Mouse (Mus musculus): Measurements from ENCODE around the gene Iffo1. TPM values are rescaled to one million over a fixed set of nuclear protein-coding genes. Genes with fewer than 3 reads are reported as not detected.

The Iffo1 gene
- polyA plus RNA-seq, 1 experiment, result 58.0 TPM

GRCm38 (mm10) chr6:125172474-125172873, 27.4 kb downstream of the Iffo1 start:
- TF ChIP-seq POLR2A (IDR thresholded peaks at IDR 0.05; ENCODE audit: low read depth, low read length) (no peak), CTCF (IDR thresholded peaks at IDR 0.05; ENCODE audit: extremely low read depth, insufficient read depth, insufficient read length, insufficient replicate concordance) (no peak)
- DNase-seq (ENCODE audit: low read depth in 1 of 2, low spot score in 2 of 2), result no peak
- no peaks in the 10 kb centered on the region for H3K4me1 ChIP-seq (ENCODE audit: control insufficient read depth, insufficient read depth, insufficient read length)
- H3K27ac ChIP-seq (ENCODE audit: insufficient read depth, low read length), result no peak overlapping the region
- H3K27me3 ChIP-seq (ENCODE audit: control insufficient read depth, insufficient read depth, low read length), result no peaks in the 10 kb centered on the region
- peaks cover 28% of the 10 kb centered on the region for H3K36me3 ChIP-seq (ENCODE audit: control insufficient read depth, insufficient read depth, low read length)
- 100% methylated on average over 2 of the region's 2 CpGs for WGBS
- H3K4me3 ChIP-seq (ENCODE audit: extremely low read depth, insufficient read depth, insufficient read length), result no peak overlapping the region

- Histone ChIP-seq H3K4me1 (ENCODE audit: control insufficient read depth, insufficient read depth, insufficient read length) (no peaks in the 10 kb centered on the region), H3K4me3 (ENCODE audit: extremely low read depth, insufficient read depth, insufficient read length) (no peak overlapping the region), H3K36me3 (ENCODE audit: control insufficient read depth, insufficient read depth, low read length) (peaks cover 32% of the 10 kb centered on the region), H3K27me3 (ENCODE audit: control insufficient read depth, insufficient read depth, low read length) (no peaks in the 10 kb centered on the region), H3K27ac (ENCODE audit: insufficient read depth, low read length) (no peak overlapping the region)
- 95% methylated on average over 7 of the region's 7 CpGs for WGBS
- DNase-seq (ENCODE audit: low read depth in 1 of 2, low spot score in 2 of 2), result no peak
- TF ChIP-seq POLR2A (IDR thresholded peaks at IDR 0.05; ENCODE audit: low read depth, low read length), result no peak
- no peak for TF ChIP-seq CTCF (IDR thresholded peaks at IDR 0.05; ENCODE audit: extremely low read depth, insufficient read depth, insufficient read length, insufficient replicate concordance)
These were observed 28.2 kb downstream of the Iffo1 start for GRCm38 (mm10) chr6:125173256-125173655.

- Histone ChIP-seq H3K4me3 (ENCODE audit: extremely low read depth, insufficient read depth, insufficient read length) (no peak overlapping the region), H3K27me3 (ENCODE audit: control insufficient read depth, insufficient read depth, low read length) (no peaks in the 10 kb centered on the region), H3K36me3 (ENCODE audit: control insufficient read depth, insufficient read depth, low read length) (peaks cover 38% of the 10 kb centered on the region), H3K4me1 (ENCODE audit: control insufficient read depth, insufficient read depth, insufficient read length) (no peaks in the 10 kb centered on the region), H3K27ac (ENCODE audit: insufficient read depth, low read length) (no peak overlapping the region)
- DNase-seq (ENCODE audit: low read depth in 1 of 2, low spot score in 2 of 2), result no peak
- no peak for TF ChIP-seq CTCF (IDR thresholded peaks at IDR 0.05; ENCODE audit: extremely low read depth, insufficient read depth, insufficient read length, insufficient replicate concordance)
- no peak for TF ChIP-seq POLR2A (IDR thresholded peaks at IDR 0.05; ENCODE audit: low read depth, low read length)
- 98% methylated on average over 5 of the region's 5 CpGs for WGBS
These were observed 30.4 kb downstream of the Iffo1 start for GRCm38 (mm10) chr6:125175469-125175868.

DNA sequence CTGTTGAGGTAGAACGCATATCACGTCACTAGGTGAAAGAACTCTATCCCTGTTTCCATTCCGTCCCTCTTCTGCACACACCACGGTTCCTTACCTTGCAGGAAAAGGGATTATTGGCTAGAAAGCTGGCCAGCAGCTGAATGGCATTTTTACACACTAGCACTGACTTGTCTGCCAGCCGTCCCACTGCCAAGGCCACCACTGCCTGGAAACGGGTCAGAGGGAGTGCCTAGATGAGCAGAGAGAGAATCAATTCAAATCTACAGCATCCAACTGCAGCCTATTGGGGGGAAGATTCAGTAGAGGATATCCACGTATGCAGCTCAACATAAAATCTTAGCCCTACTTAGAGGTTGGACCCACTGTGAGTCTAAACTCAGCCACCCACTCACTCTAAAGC, 34.6 kb downstream of the Iffo1 start:
- H3K27me3 ChIP-seq (ENCODE audit: control insufficient read depth, insufficient read depth, low read length), result no peaks in the 10 kb centered on the region
- no peak for DNase-seq (ENCODE audit: low read depth in 1 of 2, low spot score in 2 of 2)
- 97% methylated on average over 7 of the region's 7 CpGs for WGBS
- no peak overlapping the region for H3K27ac ChIP-seq (ENCODE audit: insufficient read depth, low read length)
- no peaks in the 10 kb centered on the region for H3K4me1 ChIP-seq (ENCODE audit: control insufficient read depth, insufficient read depth, insufficient read length)
- no peak overlapping the region for H3K4me3 ChIP-seq (ENCODE audit: extremely low read depth, insufficient read depth, insufficient read length)
- H3K36me3 ChIP-seq (ENCODE audit: control insufficient read depth, insufficient read depth, low read length), result peaks cover 40% of the 10 kb centered on the region
- TF ChIP-seq CTCF (IDR thresholded peaks at IDR 0.05; ENCODE audit: extremely low read depth, insufficient read depth, insufficient read length, insufficient replicate concordance), result no peak
- no peak for TF ChIP-seq POLR2A (IDR thresholded peaks at IDR 0.05; ENCODE audit: low read depth, low read length)

DNA sequence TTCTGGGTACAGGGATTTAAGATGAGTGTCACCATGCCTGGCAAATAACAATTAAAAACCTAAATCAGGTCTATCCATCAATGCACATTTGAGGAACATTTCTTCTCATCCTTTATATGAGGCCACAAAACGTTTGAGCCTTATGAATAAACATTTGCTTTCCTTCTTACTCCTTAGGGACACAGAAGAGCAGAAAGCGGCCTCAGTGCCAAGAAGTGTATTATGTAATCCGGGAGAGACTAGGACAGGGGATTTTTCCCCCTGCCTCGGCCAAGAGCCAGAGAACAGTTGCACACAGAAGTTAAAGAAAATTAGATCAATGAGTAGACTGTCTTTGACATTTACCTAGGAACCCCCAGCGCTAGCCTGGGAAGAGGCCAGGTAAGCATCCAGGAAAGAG, 37.1 kb downstream of the Iffo1 start:
- DNase-seq (ENCODE audit: low read depth in 1 of 2, low spot score in 2 of 2), result no peak
- TF ChIP-seq POLR2A (IDR thresholded peaks at IDR 0.05; ENCODE audit: low read depth, low read length) (no peak), CTCF (IDR thresholded peaks at IDR 0.05; ENCODE audit: extremely low read depth, insufficient read depth, insufficient read length, insufficient replicate concordance) (no peak)
- WGBS, result 87% methylated on average over 5 of the region's 5 CpGs
- Histone ChIP-seq H3K4me1 (ENCODE audit: control insufficient read depth, insufficient read depth, insufficient read length) (no peaks in the 10 kb centered on the region), H3K27ac (ENCODE audit: insufficient read depth, low read length) (no peak overlapping the region), H3K4me3 (ENCODE audit: extremely low read depth, insufficient read depth, insufficient read length) (no peak overlapping the region), H3K36me3 (ENCODE audit: control insufficient read depth, insufficient read depth, low read length) (peaks cover 42% of the 10 kb centered on the region), H3K27me3 (ENCODE audit: control insufficient read depth, insufficient read depth, low read length) (no peaks in the 10 kb centered on the region)

- H3K36me3 ChIP-seq (ENCODE audit: control insufficient read depth, insufficient read depth, low read length), result peaks cover 24% of the 10 kb centered on the region
- no peak overlapping the region for H3K4me3 ChIP-seq (ENCODE audit: extremely low read depth, insufficient read depth, insufficient read length)
- peaks cover 2% of the 10 kb centered on the region; the same call in 1 of the 2 replicates for H3K4me1 ChIP-seq (ENCODE audit: control insufficient read depth, insufficient read depth, insufficient read length)
- no peak overlapping the region for H3K27ac ChIP-seq (ENCODE audit: insufficient read depth, low read length)
- H3K27me3 ChIP-seq (ENCODE audit: control insufficient read depth, insufficient read depth, low read length), result no peaks in the 10 kb centered on the region
- WGBS, result 96% methylated on average over 10 of the region's 10 CpGs
- TF ChIP-seq POLR2A (IDR thresholded peaks at IDR 0.05; ENCODE audit: low read depth, low read length) (no peak), CTCF (IDR thresholded peaks at IDR 0.05; ENCODE audit: extremely low read depth, insufficient read depth, insufficient read length, insufficient replicate concordance) (no peak)
- no peak for DNase-seq (ENCODE audit: low read depth in 1 of 2, low spot score in 2 of 2)
These were observed 41.2 kb downstream of the Iffo1 start for GRCm38 (mm10) chr6:125186203-125186602.

DNA sequence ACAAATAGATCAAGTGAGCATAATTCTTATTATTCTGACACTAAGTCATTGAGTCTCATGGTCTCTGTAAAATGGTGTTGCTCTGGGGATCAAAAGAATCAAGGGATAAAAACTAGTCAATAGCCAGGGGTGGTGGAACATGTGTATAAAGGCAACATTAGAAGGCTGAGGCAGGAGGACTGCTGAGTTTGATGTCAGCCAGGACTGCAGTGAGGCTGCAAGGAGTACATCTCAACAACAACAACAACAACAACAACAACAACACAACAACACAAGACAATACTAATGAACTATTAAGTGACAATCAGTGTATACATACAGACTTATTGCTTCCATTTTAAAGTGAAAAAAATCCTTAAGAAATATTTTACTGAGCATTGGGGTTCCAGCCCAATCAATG, 45.8 kb downstream of the Iffo1 start:
- Histone ChIP-seq H3K27ac (ENCODE audit: insufficient read depth, low read length) (no peak overlapping the region), H3K4me1 (ENCODE audit: control insufficient read depth, insufficient read depth, insufficient read length) (peaks cover 4% of the 10 kb centered on the region; the same call in 1 of the 2 replicates), H3K27me3 (ENCODE audit: control insufficient read depth, insufficient read depth, low read length) (no peaks in the 10 kb centered on the region), H3K4me3 (ENCODE audit: extremely low read depth, insufficient read depth, insufficient read length) (peak overlapping the region; percentile 96), H3K36me3 (ENCODE audit: control insufficient read depth, insufficient read depth, low read length) (peaks cover 7% of the 10 kb centered on the region; the same call in 1 of the 2 replicates)
- no peak for DNase-seq (ENCODE audit: low read depth in 1 of 2, low spot score in 2 of 2)
- no peak for TF ChIP-seq CTCF (IDR thresholded peaks at IDR 0.05; ENCODE audit: extremely low read depth, insufficient read depth, insufficient read length, insufficient replicate concordance)
- TF ChIP-seq POLR2A (IDR thresholded peaks at IDR 0.05; ENCODE audit: low read depth, low read length), result no peak

Measured in spleen, adult 2 months (tissue).